ENCODE assay signal across 9 mouse cellular contexts in genomic region chr9:65200606-65201005, GRCm38 (mm10). TPM values are rescaled to one million over a fixed set of nuclear protein-coding genes. Genes with fewer than 3 reads are reported as not detected.
DNase-seq lines count a peak whose midpoint lies in the region; ATAC-seq lines count a peak whose summit lies in the region.
"Had no signal": no experiment of that assay in that cellular context is flagged by ENCODE, and none has a peak within 500 bp of the region (broad histone marks: within the 10 kb centered on the region; RNA-seq: fewer than 3 reads in every experiment).

No protein-coding gene starts in this region.

- peaks cover 9% of the 10 kb centered on the region for H3K4me1 ChIP-seq in hindbrain, embryonic 12.5 days
- H3K4me1 ChIP-seq in hindbrain, embryonic 10.5 days (replicated peaks) = peaks cover 20% of the 10 kb centered on the region
- peaks cover 51% of the 10 kb centered on the region for H3K4me1 ChIP-seq in liver, embryonic 16.5 days (ENCODE audit: control insufficient read depth, low read depth, low read length)

- H3K36me3 ChIP-seq in hindbrain, embryonic 12.5 days = no peaks in the 10 kb centered on the region
- no peaks in the 10 kb centered on the region for H3K36me3 ChIP-seq in hindbrain, embryonic 10.5 days
- H3K36me3 ChIP-seq in liver, embryonic 16.5 days (ENCODE audit: control insufficient read depth, insufficient read depth) = no peaks in the 10 kb centered on the region

- H3K9ac ChIP-seq in hindbrain, embryonic 12.5 days = no peak overlapping the region
- peak overlapping the region; percentile 46 for H3K9ac ChIP-seq in liver, embryonic 16.5 days (ENCODE audit: low read depth, low read length)

- peak overlapping the region; percentile 36; the same call in 1 of the 2 replicates for H3K27ac ChIP-seq in hindbrain, embryonic 12.5 days
- H3K27ac ChIP-seq in hindbrain, embryonic 10.5 days = no peak overlapping the region
- H3K27ac ChIP-seq in liver, embryonic 16.5 days (ENCODE audit: low read length) = peak overlapping the region; percentile 88

- no peaks in the 10 kb centered on the region for H3K9me3 ChIP-seq in hindbrain, embryonic 12.5 days (replicated peaks)
- no peaks in the 10 kb centered on the region for H3K9me3 ChIP-seq in hindbrain, embryonic 10.5 days
- no peaks in the 10 kb centered on the region for H3K9me3 ChIP-seq in liver, embryonic 16.5 days (replicated peaks; ENCODE audit: control insufficient read depth, low read length)

- no peak overlapping the region for H3K4me2 ChIP-seq in hindbrain, embryonic 12.5 days (replicated peaks)
- H3K4me2 ChIP-seq in liver, embryonic 16.5 days (ENCODE audit: low read depth, low read length) = no peak overlapping the region

- no peak for ATAC-seq in hindbrain, embryonic 12.5 days (ENCODE audit: low FRiP score)
- no peak for ATAC-seq in liver, embryonic 16.5 days (ENCODE audit: low read depth)

- no peak for DNase-seq in hindbrain, embryonic 10.5 days (ENCODE audit: low spot score)
- peak; percentile 83 for DNase-seq in Muller cell, postnatal 12 days (ENCODE audit: inconsistent ontology term)
- peak; percentile 76 for DNase-seq in gastrocnemius, postnatal 25 days
- DNase-seq in left cerebral cortex, adult 18-20 months (ENCODE audit: low spot score in 2 of 2) = no peak
- no peak for DNase-seq in cerebellum, adult 9-11 months
- no peak for DNase-seq in right cerebral cortex, postnatal 25 days

- WGBS in hindbrain, embryonic 12.5 days = 77% methylated on average over 1 of the region's 1 CpGs
- WGBS in hindbrain, embryonic 10.5 days = 78% methylated on average over 1 of the region's 1 CpGs
- 74% methylated on average over 1 of the region's 1 CpGs for WGBS in liver, embryonic 16.5 days (ENCODE audit: insufficient replicate concordance)

- H3K27me3 ChIP-seq in hindbrain, embryonic 12.5 days = no peaks in the 10 kb centered on the region
- no peaks in the 10 kb centered on the region for H3K27me3 ChIP-seq in hindbrain, embryonic 10.5 days (ENCODE audit: insufficient read depth, poor library complexity, severe bottlenecking)
- H3K27me3 ChIP-seq in liver, embryonic 16.5 days (ENCODE audit: control insufficient read depth, insufficient read depth, low read depth, low read length) = no peaks in the 10 kb centered on the region

- no peak overlapping the region for H3K4me3 ChIP-seq in hindbrain, embryonic 12.5 days
- no peak overlapping the region for H3K4me3 ChIP-seq in hindbrain, embryonic 10.5 days
- H3K4me3 ChIP-seq in liver, embryonic 16.5 days (ENCODE audit: low read depth, low read length) = no peak overlapping the region

RNA-seq across cellular contexts. Expression of gene Parp16, which starts 5.5 kb away (rescaled TPM):
- polyA plus RNA-seq in hindbrain, embryonic 12.5 days (2016; fragmentation: Nextera tagmentation; extraction: Ambion mirVana) = 5.8 and 6.4 TPM in 2 replicates
- polyA plus RNA-seq in hindbrain, embryonic 10.5 days (2016; fragmentation: Nextera tagmentation; extraction: Ambion mirVana) = 7.7 and 8.0 TPM in 2 replicates
- 1 to 10 TPM; 3.8 to 5.3 TPM for total RNA-seq in gastrocnemius, postnatal 25 days (2021)
- polyA plus RNA-seq in liver, embryonic 16.5 days (2015; fragmentation: Nextera tagmentation; extraction: Ambion mirVana) = 9.9 and 11.2 TPM in 2 replicates
- total RNA-seq in left cerebral cortex, adult 18-20 months (2021) = 1 to 10 TPM; 4.0 to 4.3 TPM

RNA-seq across cellular contexts. Expression of gene Igdcc3, which starts 59.6 kb away (rescaled TPM):
- polyA plus RNA-seq in hindbrain, embryonic 12.5 days (2016; fragmentation: Nextera tagmentation; extraction: Ambion mirVana) = 30.9 and 34.4 TPM in 2 replicates
- polyA plus RNA-seq in hindbrain, embryonic 10.5 days (2016; fragmentation: Nextera tagmentation; extraction: Ambion mirVana) = 218 and 357 TPM in 2 replicates
- total RNA-seq in gastrocnemius, postnatal 25 days (2021) = under 1 TPM; 0.21 to 0.33 TPM
- 0.04 TPM in 1 of 2 replicates, not detected in the other for polyA plus RNA-seq in liver, embryonic 16.5 days (2015; fragmentation: Nextera tagmentation; extraction: Ambion mirVana)
- total RNA-seq in left cerebral cortex, adult 18-20 months (2021) = 1 to 10 TPM; 1.4 to 1.7 TPM
- polyA plus RNA-seq: large intestine, adult 2 months had no signal

Comparison
In these comparisons a context has a peak if more than half of its experiments do, and no peak if none do; other contexts are left out.
1. DNase-seq: peak in Muller cell, postnatal 12 days (single experiment) and gastrocnemius, postnatal 25 days (single experiment); none in hindbrain, embryonic 10.5 days (single experiment), left cerebral cortex, adult 18-20 months (0 of 2), cerebellum, adult 9-11 months (single experiment) and right cerebral cortex, postnatal 25 days (single experiment).
2. RNA of gene Igdcc3, which starts 59.6 kb away (polyA plus RNA-seq): 218 to 357 TPM in hindbrain, embryonic 10.5 days and 30.9 to 34.4 TPM in hindbrain, embryonic 12.5 days; 0.04 TPM in liver, embryonic 16.5 days; every median in the first group is over 10 times any median in the second.